Mouse (Mus musculus) liver, postnatal 0 days (tissue): Measurements from ENCODE around the gene Afap1l2. TPM values are rescaled to one million over a fixed set of nuclear protein-coding genes. Genes with fewer than 3 reads are reported as not detected.

ENCODE experiments used
- ATAC-seq: fragments of 200-750 bp; cut with Nextera tagmentation; 2 replicates; pipeline ENCODE4 v1.8.0; 2017; ENCODE audit warnings: mild to moderate bottlenecking, moderate library complexity
- DNase-seq: peaks from one replicate; pipeline ENCODE4 v3.0.0-alpha.2; 2016
- H3K27ac ChIP-seq: fragments of 300-500 bp; sonication (generic); 2 replicates; pipeline ENCODE4 v1.5.1; 2014; ENCODE audit warnings: antibody characterized with exemption, moderate library complexity, mild to moderate bottlenecking, low read depth
- H3K27me3 ChIP-seq: fragments of 300-500 bp; sonication (generic); 2 replicates; pipeline ENCODE4 v1.6.1; 2014; ENCODE audit warnings: low read length, control low read depth, mixed read lengths; ENCODE audit not compliant: insufficient read depth
- H3K36me3 ChIP-seq: fragments of 300-500 bp; sonication (generic); replicated peaks from 2 replicates; pipeline ENCODE4 v1.6.1; 2014; ENCODE audit warnings: mild to moderate bottlenecking, control low read depth, low read length, moderate library complexity, mixed read lengths; ENCODE audit not compliant: insufficient read depth
- H3K4me1 ChIP-seq: fragments of 300-500 bp; sonication (generic); 2 replicates; pipeline ENCODE4 v1.6.1; 2014; ENCODE audit warnings: antibody characterized with exemption, mild to moderate bottlenecking, control low read depth; ENCODE audit not compliant: insufficient read depth
- H3K4me2 ChIP-seq: fragments of 300-500 bp; sonication (generic); 2 replicates; pipeline ENCODE4 v1.6.1; 2014; ENCODE audit warnings: low read depth, mild to moderate bottlenecking, low read length, moderate library complexity, mixed read lengths
- H3K4me3 ChIP-seq: fragments of 300-500 bp; sonication (generic); 2 replicates; pipeline ENCODE4 v1.5.1; 2014; ENCODE audit warnings: low read depth, low read length
- H3K9ac ChIP-seq: fragments of 300-500 bp; sonication (generic); replicated peaks from 2 replicates; pipeline ENCODE4 v1.6.1; 2014; ENCODE audit warnings: mild to moderate bottlenecking, moderate library complexity
- H3K9me3 ChIP-seq: fragments of 300-500 bp; sonication (generic); 2 replicates; pipeline ENCODE4 v1.6.1; 2016; ENCODE audit warnings: mild to moderate bottlenecking, control low read depth, low read length, mixed read lengths
- CTCF ChIP-seq: sonication (generic); IDR thresholded peaks from 2 replicates; pipeline ENCODE4 v1.5.1; 2016; ENCODE audit warnings: antibody characterized with exemption, low read depth
- EP300 ChIP-seq: IDR thresholded peaks from 2 replicates; pipeline ENCODE4 v1.6.1; 2016; ENCODE audit warnings: antibody characterized with exemption, low read depth, mild to moderate bottlenecking
- WGBS: fragments of 180-500 bp; shearing (Covaris S2); extraction: QIAGEN DNeasy Blood & Tissue Kit; methylation state at CpG from one replicate; pipeline ENCODE4 v1.1.7; 2014; ENCODE audit not compliant: insufficient replicate concordance; 5-methylcytosine and 5-hydroxymethylcytosine counted together
- polyA plus RNA-seq: library from polyadenylated mRNA; unstranded; fragments of >200 nt; fragmentation: Nextera tagmentation; extraction: Ambion mirVana; gene quantifications from 2 replicates; pipeline ENCODE4 v1.2.1, GENCODE M21; 2015

Afap1l2 gene
- polyA plus RNA-seq, 1 experiment from 2014 or later, result 1.1 TPM

GRCm38 (mm10) chr19:56976515-56976914 lies 31.5 kb downstream of the Afap1l2 start:
- Histone ChIP-seq H3K27ac (no peak overlapping the region), H3K9ac (no peak overlapping the region), H3K4me1 (peaks cover 10% of the 10 kb centered on the region), H3K9me3 (no peaks in the 10 kb centered on the region), H3K27me3 (no peaks in the 10 kb centered on the region), H3K36me3 (no peaks in the 10 kb centered on the region), H3K4me3 (no peak overlapping the region), H3K4me2 (no peak overlapping the region)
- WGBS, result 80% methylated on average over 5 of the region's 5 CpGs
- ATAC-seq, result no peak
- no peak for DNase-seq
- TF ChIP-seq EP300 (no peak), CTCF (no peak)

DNA sequence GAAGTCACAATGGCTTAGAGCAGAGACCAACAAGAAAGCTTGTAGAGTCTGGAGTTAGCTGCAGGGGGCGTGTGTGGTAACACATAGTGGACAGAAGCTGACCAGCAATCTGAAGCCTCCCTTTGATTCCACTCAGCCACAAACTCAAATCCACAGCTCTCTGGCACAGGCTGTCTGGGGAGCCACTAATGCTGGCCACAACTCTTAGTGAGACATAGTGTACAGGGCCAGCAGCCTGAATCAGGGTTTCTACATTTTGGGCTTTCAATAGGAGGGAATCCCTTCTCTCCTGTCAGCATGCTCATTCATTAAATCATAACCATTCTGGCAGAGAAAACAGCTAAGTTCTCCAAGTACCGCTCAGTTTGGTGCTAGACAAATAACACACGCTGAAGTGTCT lies 32.5 kb downstream of the Afap1l2 start:
- Histone ChIP-seq H3K27me3 (no peaks in the 10 kb centered on the region), H3K9ac (no peak overlapping the region), H3K27ac (no peak overlapping the region), H3K4me2 (no peak overlapping the region), H3K4me1 (peaks cover 10% of the 10 kb centered on the region), H3K9me3 (no peaks in the 10 kb centered on the region), H3K4me3 (no peak overlapping the region), H3K36me3 (no peaks in the 10 kb centered on the region)
- ATAC-seq, result no peak
- DNase-seq, result no peak
- 75% methylated on average over 3 of the region's 3 CpGs for WGBS
- TF ChIP-seq EP300, result no peak
- TF ChIP-seq CTCF, result no peak

GRCm38 (mm10) chr19:56974159-56974558 lies 33.9 kb downstream of the Afap1l2 start:
- WGBS, result 88% methylated on average over 4 of the region's 4 CpGs
- DNase-seq (peak; percentile 28), ATAC-seq (no peak)
- Histone ChIP-seq H3K9ac (no peak overlapping the region), H3K27ac (no peak overlapping the region), H3K4me1 (peaks cover 10% of the 10 kb centered on the region), H3K27me3 (no peaks in the 10 kb centered on the region), H3K9me3 (no peaks in the 10 kb centered on the region), H3K36me3 (no peaks in the 10 kb centered on the region), H3K4me3 (no peak overlapping the region), H3K4me2 (no peak overlapping the region)
- TF ChIP-seq EP300 (no peak; the same call in 1 of the 2 replicates), CTCF (no peak)

DNA sequence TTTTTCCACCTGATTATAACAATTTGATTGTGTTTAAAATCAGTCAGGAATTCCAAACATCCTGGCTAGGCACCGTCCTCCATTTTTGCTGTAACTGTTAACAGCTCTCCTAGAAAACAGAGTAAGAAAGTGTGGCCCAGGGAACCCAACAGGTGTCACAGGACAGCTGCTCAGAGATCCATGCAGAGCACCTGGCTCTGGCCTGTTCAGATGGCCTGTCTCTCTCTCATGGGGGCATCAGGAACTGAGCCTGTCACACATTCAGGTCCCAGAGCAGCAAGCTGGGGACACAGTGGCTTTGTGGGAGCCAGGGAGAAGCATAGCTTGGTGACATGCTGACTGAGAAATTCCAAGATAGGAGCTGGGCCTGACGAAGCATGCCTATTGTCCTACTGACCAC lies 35.3 kb downstream of the Afap1l2 start:
- no peak for ATAC-seq
- 85% methylated on average over 2 of the region's 2 CpGs for WGBS
- no peaks in the 10 kb centered on the region for H3K9me3 ChIP-seq
- no peaks in the 10 kb centered on the region for H3K36me3 ChIP-seq
- no peak for DNase-seq
- no peak overlapping the region for H3K27ac ChIP-seq
- H3K4me1 ChIP-seq, result peaks cover 5% of the 10 kb centered on the region
- TF ChIP-seq CTCF (no peak), EP300 (no peak)
- no peaks in the 10 kb centered on the region for H3K27me3 ChIP-seq
- no peak overlapping the region for H3K9ac ChIP-seq
- no peak overlapping the region for H3K4me2 ChIP-seq
- H3K4me3 ChIP-seq, result no peak overlapping the region

- Histone ChIP-seq H3K9me3 (no peaks in the 10 kb centered on the region), H3K27ac (no peak overlapping the region), H3K9ac (no peak overlapping the region), H3K4me3 (no peak overlapping the region), H3K4me2 (no peak overlapping the region), H3K36me3 (no peaks in the 10 kb centered on the region), H3K27me3 (no peaks in the 10 kb centered on the region), H3K4me1 (no peaks in the 10 kb centered on the region)
- ATAC-seq (no peak), DNase-seq (no peak)
- WGBS, result 62% methylated on average over 7 of the region's 7 CpGs
- TF ChIP-seq CTCF (no peak), EP300 (no peak)
Observed at GRCm38 (mm10) chr19:56971347-56971746, 36.7 kb downstream of the Afap1l2 start.

DNA sequence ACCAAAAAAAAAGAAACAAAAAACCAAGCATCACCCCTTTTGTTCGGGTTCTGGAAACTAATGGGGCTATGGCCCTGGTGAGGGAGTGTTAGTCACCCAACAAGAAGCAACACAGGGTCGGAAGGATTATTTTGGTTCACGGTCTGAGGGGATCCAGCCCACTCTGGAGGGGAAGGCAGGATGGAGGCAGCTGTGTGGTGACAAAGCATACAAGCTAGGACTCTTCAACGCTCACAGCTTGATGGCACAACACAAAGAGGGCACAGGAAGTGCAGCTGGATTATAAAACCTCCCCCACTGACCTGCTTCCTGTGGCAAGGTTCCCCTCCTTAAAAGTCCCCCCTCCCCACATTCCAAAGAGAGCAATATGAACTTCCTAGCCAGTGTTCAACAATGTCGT lies 44.2 kb downstream of the Afap1l2 start:
- Histone ChIP-seq H3K4me2 (no peak overlapping the region), H3K9me3 (no peaks in the 10 kb centered on the region), H3K36me3 (no peaks in the 10 kb centered on the region), H3K27ac (no peak overlapping the region), H3K27me3 (no peaks in the 10 kb centered on the region), H3K4me3 (no peak overlapping the region), H3K4me1 (no peaks in the 10 kb centered on the region), H3K9ac (no peak overlapping the region)
- DNase-seq (no peak), ATAC-seq (no peak)
- 51% methylated on average over 5 of the region's 5 CpGs for WGBS
- TF ChIP-seq CTCF, result no peak
- TF ChIP-seq EP300, result no peak

DNA sequence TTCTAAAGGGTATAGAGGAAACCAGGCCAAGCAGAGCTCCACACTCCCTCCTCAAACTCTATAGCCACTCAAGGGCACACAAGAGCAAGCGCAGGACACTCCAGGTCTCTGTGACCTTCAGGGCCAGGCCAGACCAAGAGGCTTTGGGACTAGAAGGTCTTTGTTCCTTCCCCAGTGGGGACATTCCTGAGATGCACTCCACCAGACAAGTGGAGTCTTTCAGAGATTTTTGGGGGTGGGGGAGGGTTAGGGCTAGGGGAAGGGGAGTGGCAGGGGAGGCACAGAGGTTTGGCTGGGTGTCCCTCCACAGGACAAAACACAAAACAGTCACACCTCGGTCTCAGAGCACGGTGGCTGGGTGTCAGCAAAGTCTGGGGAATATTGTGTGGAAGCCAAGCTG lies 48.4 kb downstream of the Afap1l2 start:
- Histone ChIP-seq H3K9me3 (no peaks in the 10 kb centered on the region), H3K27me3 (no peaks in the 10 kb centered on the region), H3K36me3 (no peaks in the 10 kb centered on the region), H3K4me3 (no peak overlapping the region), H3K9ac (no peak overlapping the region), H3K4me2 (no peak overlapping the region), H3K4me1 (no peaks in the 10 kb centered on the region), H3K27ac (no peak overlapping the region)
- no peak for DNase-seq
- 55% methylated on average over 3 of the region's 3 CpGs for WGBS
- TF ChIP-seq CTCF (no peak), EP300 (no peak)
- no peak for ATAC-seq
